Mouse (Mus musculus): ENCODE measurements at regions not wholly inside any gene's neighbourhood (a gene's known extent, or its start where the extent isn't known, plus 50 kb on each side); places are given as distances from the start of the nearest gene placed in this dataset.

DNA sequence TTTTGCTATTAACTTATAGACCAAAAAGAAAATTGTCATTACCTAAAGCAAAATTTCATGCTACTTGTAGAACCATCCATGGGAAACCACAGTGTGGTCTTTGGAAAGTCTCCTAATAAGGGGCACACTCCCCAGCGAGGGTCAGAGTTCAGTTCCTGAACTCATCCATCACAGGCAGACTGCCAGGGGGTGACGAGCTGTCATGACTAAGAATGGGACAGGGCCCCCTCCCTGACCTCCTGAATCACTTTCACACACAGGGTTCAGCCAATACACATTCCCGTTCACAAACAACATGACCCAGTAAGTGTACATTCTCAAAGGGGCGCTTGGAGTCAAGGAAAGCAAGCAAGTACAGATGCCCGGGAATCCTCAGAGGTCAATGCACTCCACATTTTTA, 437.5 kb upstream of the Adgrl4 start:
- Histone ChIP-seq H3K4me3 (ENCODE audit: low read depth, low read length) (no peak overlapping the region), H3K36me3 (ENCODE audit: control insufficient read depth, insufficient read depth, low read length, poor library complexity, severe bottlenecking) (no peaks in the 10 kb centered on the region), H3K4me1 (ENCODE audit: control insufficient read depth, insufficient read depth, low read length) (no peaks in the 10 kb centered on the region), H3K9ac (ENCODE audit: low read depth, poor library complexity, severe bottlenecking) (no peak overlapping the region), H3K27me3 (ENCODE audit: control insufficient read depth, insufficient read depth, low read length, poor library complexity, severe bottlenecking) (no peaks in the 10 kb centered on the region; the same call in 1 of the 2 replicates), H3K9me3 (replicated peaks; ENCODE audit: control insufficient read depth, insufficient read depth, low read length, poor library complexity, severe bottlenecking) (no peaks in the 10 kb centered on the region), H3K27ac (ENCODE audit: insufficient read depth, low read length) (no peak overlapping the region)
- no peak for TF ChIP-seq POLR2A (IDR thresholded peaks at IDR 0.05; ENCODE audit: insufficient read depth, low read length)

DNA sequence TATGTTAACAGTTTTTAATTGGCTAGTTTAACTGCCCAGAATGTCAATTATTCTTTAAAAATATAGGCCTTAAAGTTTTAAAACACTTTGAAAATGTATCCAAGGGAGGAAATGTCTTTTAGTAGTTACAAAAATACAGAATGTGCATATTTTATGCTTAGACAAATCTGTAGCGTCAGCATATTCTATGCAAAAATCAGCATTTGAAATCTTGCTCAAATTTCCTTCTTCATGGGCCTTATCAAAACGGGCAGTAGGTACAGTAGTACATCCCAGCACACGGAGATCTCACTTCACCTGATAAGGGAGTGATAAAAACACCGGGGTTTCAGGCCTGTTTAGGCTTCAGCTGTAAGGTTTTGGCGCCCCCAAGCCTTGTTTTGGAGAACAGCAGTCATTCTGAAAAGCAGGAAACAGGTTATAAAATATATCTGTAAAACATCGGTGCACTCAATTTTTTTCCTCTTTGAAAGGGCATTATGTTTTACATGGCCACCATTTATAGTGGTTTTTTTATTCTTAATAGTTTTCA, 435.7 kb upstream of the Adgrl4 start:
- TF ChIP-seq EP300 (IDR thresholded peaks at IDR 0.05; ENCODE audit: insufficient read depth, low read depth, low read length) (no peak), POLR2A (IDR thresholded peaks at IDR 0.05; ENCODE audit: insufficient read depth, low read length) (no peak), CTCF (IDR thresholded peaks at IDR 0.05; ENCODE audit: low read depth, low read length) (no peak)
- H3K4me1 ChIP-seq (ENCODE audit: control insufficient read depth, insufficient read depth, low read length), result no peaks in the 10 kb centered on the region
- H3K27me3 ChIP-seq (ENCODE audit: control insufficient read depth, insufficient read depth, low read length, poor library complexity, severe bottlenecking), result no peaks in the 10 kb centered on the region; the same call in 1 of the 2 replicates
- no peaks in the 10 kb centered on the region for H3K36me3 ChIP-seq (ENCODE audit: control insufficient read depth, insufficient read depth, low read length, poor library complexity, severe bottlenecking)
- no peaks in the 10 kb centered on the region for H3K9me3 ChIP-seq (replicated peaks; ENCODE audit: control insufficient read depth, insufficient read depth, low read length, poor library complexity, severe bottlenecking)
- no peak overlapping the region for H3K27ac ChIP-seq (ENCODE audit: insufficient read depth, low read length)
- H3K4me3 ChIP-seq (ENCODE audit: low read depth, low read length), result no peak overlapping the region
- no peak overlapping the region for H3K9ac ChIP-seq (ENCODE audit: low read depth, poor library complexity, severe bottlenecking)

DNA sequence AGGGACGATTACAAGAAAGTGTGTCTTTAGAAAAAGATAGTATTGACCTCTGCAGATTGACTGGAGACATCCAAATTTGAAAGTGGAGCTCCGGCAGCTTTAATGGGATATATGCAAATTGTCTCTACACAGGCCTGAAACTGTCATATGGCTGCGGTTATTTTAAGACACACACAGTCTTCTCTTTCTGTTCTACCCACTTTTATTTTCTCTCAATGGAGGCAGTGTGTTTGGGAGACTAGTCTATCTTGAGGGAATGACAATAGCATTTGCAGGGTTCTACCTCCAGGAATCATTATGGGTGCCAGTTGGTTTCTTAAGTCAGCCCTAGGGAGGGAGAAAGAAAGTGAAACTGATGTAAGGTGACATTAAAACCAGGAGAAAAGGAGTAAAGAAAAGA, 434.2 kb upstream of the Adgrl4 start:
- no peak for TF ChIP-seq POLR2A (IDR thresholded peaks at IDR 0.05; ENCODE audit: insufficient read depth, low read length)
- Histone ChIP-seq H3K27ac (ENCODE audit: insufficient read depth, low read length) (no peak overlapping the region), H3K36me3 (ENCODE audit: control insufficient read depth, insufficient read depth, low read length, poor library complexity, severe bottlenecking) (no peaks in the 10 kb centered on the region), H3K9ac (ENCODE audit: low read depth, poor library complexity, severe bottlenecking) (no peak overlapping the region), H3K9me3 (replicated peaks; ENCODE audit: control insufficient read depth, insufficient read depth, low read length, poor library complexity, severe bottlenecking) (no peaks in the 10 kb centered on the region), H3K4me1 (ENCODE audit: control insufficient read depth, insufficient read depth, low read length) (no peaks in the 10 kb centered on the region), H3K4me3 (ENCODE audit: low read depth, low read length) (no peak overlapping the region), H3K27me3 (ENCODE audit: control insufficient read depth, insufficient read depth, low read length, poor library complexity, severe bottlenecking) (no peaks in the 10 kb centered on the region; the same call in 1 of the 2 replicates)

DNA sequence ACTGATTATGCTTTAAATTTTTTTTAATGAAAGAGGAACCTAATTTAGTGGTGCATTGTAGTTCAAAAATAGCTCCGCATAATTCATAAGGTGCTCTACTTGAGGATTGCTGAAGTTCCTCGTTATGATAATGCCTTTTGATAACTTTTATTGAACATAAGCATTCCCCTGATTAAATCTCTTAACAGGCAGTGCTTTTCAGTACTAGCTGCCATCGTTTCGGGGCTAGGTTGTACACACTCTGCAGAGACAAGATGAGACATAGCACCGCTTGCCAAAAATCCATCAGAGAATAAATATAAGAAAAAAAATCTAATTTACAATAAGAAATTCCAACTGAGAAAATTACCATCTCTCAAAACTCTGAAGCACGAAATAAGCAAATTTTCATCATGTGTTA, 433.7 kb upstream of the Adgrl4 start:
- Histone ChIP-seq H3K36me3 (ENCODE audit: control insufficient read depth, insufficient read depth, low read length, poor library complexity, severe bottlenecking) (no peaks in the 10 kb centered on the region), H3K4me1 (ENCODE audit: control insufficient read depth, insufficient read depth, low read length) (no peaks in the 10 kb centered on the region), H3K9me3 (replicated peaks; ENCODE audit: control insufficient read depth, insufficient read depth, low read length, poor library complexity, severe bottlenecking) (no peaks in the 10 kb centered on the region), H3K4me3 (ENCODE audit: low read depth, low read length) (no peak overlapping the region), H3K27me3 (ENCODE audit: control insufficient read depth, insufficient read depth, low read length, poor library complexity, severe bottlenecking) (no peaks in the 10 kb centered on the region; the same call in 1 of the 2 replicates), H3K27ac (ENCODE audit: insufficient read depth, low read length) (no peak overlapping the region), H3K9ac (ENCODE audit: low read depth, poor library complexity, severe bottlenecking) (no peak overlapping the region)
- TF ChIP-seq CTCF (IDR thresholded peaks at IDR 0.05; ENCODE audit: low read depth, low read length) (no peak), POLR2A (IDR thresholded peaks at IDR 0.05; ENCODE audit: insufficient read depth, low read length) (no peak), EP300 (IDR thresholded peaks at IDR 0.05; ENCODE audit: insufficient read depth, low read depth, low read length) (no peak)

DNA sequence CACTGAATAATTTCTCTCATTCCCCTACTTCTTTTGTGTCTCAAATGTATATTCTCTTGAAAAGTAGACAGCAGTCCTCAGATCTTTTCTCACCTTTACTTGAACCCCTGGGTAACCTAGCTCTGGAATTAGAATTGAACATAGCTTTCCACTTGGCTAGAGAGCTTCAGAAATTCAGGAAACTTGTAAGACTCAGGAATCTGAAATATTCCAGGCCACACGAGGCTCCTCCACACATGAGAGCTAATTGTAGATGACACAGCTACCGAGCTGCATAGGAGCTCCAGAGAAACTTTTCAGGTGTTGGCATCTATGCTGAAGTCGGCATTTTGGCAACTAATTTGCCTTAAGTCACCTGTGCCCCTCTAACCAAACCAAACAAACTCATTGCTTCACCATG, 417.7 kb upstream of the Adgrl4 start:
- no peak for TF ChIP-seq POLR2A (IDR thresholded peaks at IDR 0.05; ENCODE audit: insufficient read depth, low read length)
- no peak for TF ChIP-seq CTCF (IDR thresholded peaks at IDR 0.05; ENCODE audit: low read depth, low read length)
- no peak for TF ChIP-seq EP300 (IDR thresholded peaks at IDR 0.05; ENCODE audit: insufficient read depth, low read depth, low read length)
- Histone ChIP-seq H3K4me3 (ENCODE audit: low read depth, low read length) (no peak overlapping the region), H3K27ac (ENCODE audit: insufficient read depth, low read length) (no peak overlapping the region), H3K9me3 (replicated peaks; ENCODE audit: control insufficient read depth, insufficient read depth, low read length, poor library complexity, severe bottlenecking) (no peaks in the 10 kb centered on the region), H3K27me3 (ENCODE audit: control insufficient read depth, insufficient read depth, low read length, poor library complexity, severe bottlenecking) (no peaks in the 10 kb centered on the region), H3K9ac (ENCODE audit: low read depth, poor library complexity, severe bottlenecking) (no peak overlapping the region), H3K4me1 (ENCODE audit: control insufficient read depth, insufficient read depth, low read length) (no peaks in the 10 kb centered on the region), H3K36me3 (ENCODE audit: control insufficient read depth, insufficient read depth, low read length, poor library complexity, severe bottlenecking) (no peaks in the 10 kb centered on the region)

DNA sequence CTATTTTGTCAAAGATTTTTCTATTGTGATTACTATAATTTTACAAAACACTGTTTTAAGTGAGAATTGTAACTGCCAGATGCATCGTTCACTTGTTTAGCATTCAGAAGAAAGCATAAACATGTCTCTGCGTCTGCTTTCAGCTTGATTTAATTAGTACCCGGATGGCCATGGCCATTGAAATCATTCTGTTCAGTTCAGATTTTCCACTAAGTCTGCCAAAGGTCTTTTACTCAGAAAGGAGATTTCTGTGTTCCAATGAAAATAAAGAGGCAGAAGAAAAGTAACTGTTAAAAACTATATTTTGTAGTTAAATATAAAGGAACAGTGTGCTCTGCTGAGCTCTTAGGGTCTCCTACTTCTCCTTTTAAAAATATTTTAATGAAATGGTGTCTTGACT, 380.2 kb upstream of the Adgrl4 start:
- no peak overlapping the region for H3K9ac ChIP-seq (ENCODE audit: low read depth, poor library complexity, severe bottlenecking)
- no peaks in the 10 kb centered on the region for H3K9me3 ChIP-seq (replicated peaks; ENCODE audit: control insufficient read depth, insufficient read depth, low read length, poor library complexity, severe bottlenecking)
- no peaks in the 10 kb centered on the region for H3K27me3 ChIP-seq (ENCODE audit: control insufficient read depth, insufficient read depth, low read length, poor library complexity, severe bottlenecking)
- no peaks in the 10 kb centered on the region for H3K4me1 ChIP-seq (ENCODE audit: control insufficient read depth, insufficient read depth, low read length)
- H3K4me3 ChIP-seq (ENCODE audit: low read depth, low read length), result no peak overlapping the region
- TF ChIP-seq CTCF (IDR thresholded peaks at IDR 0.05; ENCODE audit: low read depth, low read length) (no peak), POLR2A (IDR thresholded peaks at IDR 0.05; ENCODE audit: insufficient read depth, low read length) (no peak), EP300 (IDR thresholded peaks at IDR 0.05; ENCODE audit: insufficient read depth, low read depth, low read length) (no peak)
- no peak overlapping the region for H3K27ac ChIP-seq (ENCODE audit: insufficient read depth, low read length)
- H3K36me3 ChIP-seq (ENCODE audit: control insufficient read depth, insufficient read depth, low read length, poor library complexity, severe bottlenecking), result no peaks in the 10 kb centered on the region
